Mouse (Mus musculus): ENCODE measurements around the gene Srgap2. TPM values are rescaled to one million over a fixed set of nuclear protein-coding genes. Genes with fewer than 3 reads are reported as not detected.
A peak's percentile ranks its signal among the peaks of the same experiment; 100 is the strongest.

Srgap2 gene
- polyA plus RNA-seq, 1 experiment from 2014 or later: 3.1 TPM

- Histone ChIP-seq H3K9ac (ENCODE audit: low read depth, low read length) (no peak overlapping the region), H3K9me3 (ENCODE audit: control insufficient read depth) (no peaks in the 10 kb centered on the region), H3K4me3 (ENCODE audit: low read depth, low read length) (no peak overlapping the region), H3K27ac (ENCODE audit: low read depth, low read length) (no peak overlapping the region), H3K27me3 (replicated peaks; ENCODE audit: control insufficient read depth, insufficient read depth, low read length) (no peaks in the 10 kb centered on the region), H3K4me1 (replicated peaks; ENCODE audit: control insufficient read depth, insufficient read depth, low read length) (no peaks in the 10 kb centered on the region), H3K4me2 (replicated peaks; ENCODE audit: low read depth) (no peak overlapping the region), H3K36me3 (ENCODE audit: control insufficient read depth, insufficient read depth) (peaks cover 7% of the 10 kb centered on the region; the same call in 1 of the 2 replicates)
- no peak for ATAC-seq
- 85% methylated on average over 6 of the region's 6 CpGs for WGBS
- TF ChIP-seq CTCF (IDR thresholded peaks at IDR 0.05; ENCODE audit: low read depth): no peak
These were observed 238.2 kb downstream of the Srgap2 start for GRCm38 (mm10) chr1:131288938-131289337.

GRCm38 (mm10) chr1:131287267-131287666 lies 239.9 kb downstream of the Srgap2 start:
- H3K4me1 ChIP-seq (replicated peaks; ENCODE audit: control insufficient read depth, insufficient read depth, low read length): 0 out of 2 replicates have a peak, but pooled peaks cover under 1% of the 10 kb centered on the region
- WGBS: 67% methylated on average over 2 of the region's 2 CpGs
- no peaks in the 10 kb centered on the region for H3K9me3 ChIP-seq (ENCODE audit: control insufficient read depth)
- no peak overlapping the region for H3K27ac ChIP-seq (ENCODE audit: low read depth, low read length)
- H3K4me2 ChIP-seq (replicated peaks; ENCODE audit: low read depth): no peak overlapping the region
- H3K36me3 ChIP-seq (ENCODE audit: control insufficient read depth, insufficient read depth): peaks cover 7% of the 10 kb centered on the region; the same call in 1 of the 2 replicates
- no peak for ATAC-seq
- no peak overlapping the region for H3K4me3 ChIP-seq (ENCODE audit: low read depth, low read length)
- no peak for TF ChIP-seq CTCF (IDR thresholded peaks at IDR 0.05; ENCODE audit: low read depth)
- H3K27me3 ChIP-seq (replicated peaks; ENCODE audit: control insufficient read depth, insufficient read depth, low read length): no peaks in the 10 kb centered on the region
- no peak overlapping the region for H3K9ac ChIP-seq (ENCODE audit: low read depth, low read length)

GRCm38 (mm10) chr1:131286803-131287202 lies 240.3 kb downstream of the Srgap2 start:
- no peaks in the 10 kb centered on the region for H3K9me3 ChIP-seq (ENCODE audit: control insufficient read depth)
- no peaks in the 10 kb centered on the region for H3K27me3 ChIP-seq (replicated peaks; ENCODE audit: control insufficient read depth, insufficient read depth, low read length)
- H3K27ac ChIP-seq (ENCODE audit: low read depth, low read length): no peak overlapping the region
- no peak for ATAC-seq
- TF ChIP-seq CTCF (IDR thresholded peaks at IDR 0.05; ENCODE audit: low read depth): no peak
- H3K4me3 ChIP-seq (ENCODE audit: low read depth, low read length): no peak overlapping the region
- H3K4me1 ChIP-seq (replicated peaks; ENCODE audit: control insufficient read depth, insufficient read depth, low read length): 0 out of 2 replicates have a peak, but pooled peaks cover 5% of the 10 kb centered on the region
- no peak overlapping the region for H3K9ac ChIP-seq (ENCODE audit: low read depth, low read length)
- peaks cover 7% of the 10 kb centered on the region; the same call in 1 of the 2 replicates for H3K36me3 ChIP-seq (ENCODE audit: control insufficient read depth, insufficient read depth)
- WGBS: 70% methylated on average over 5 of the region's 5 CpGs
- no peak overlapping the region for H3K4me2 ChIP-seq (replicated peaks; ENCODE audit: low read depth)

GRCm38 (mm10) chr1:131284616-131285015 lies 242.5 kb downstream of the Srgap2 start:
- no peak overlapping the region for H3K9ac ChIP-seq (ENCODE audit: low read depth, low read length)
- no peaks in the 10 kb centered on the region for H3K9me3 ChIP-seq (ENCODE audit: control insufficient read depth)
- no peak for ATAC-seq
- 69% methylated on average over 4 of the region's 4 CpGs for WGBS
- H3K27ac ChIP-seq (ENCODE audit: low read depth, low read length): no peak overlapping the region
- H3K4me2 ChIP-seq (replicated peaks; ENCODE audit: low read depth): no peak overlapping the region
- no peak overlapping the region for H3K4me3 ChIP-seq (ENCODE audit: low read depth, low read length)
- H3K4me1 ChIP-seq (replicated peaks; ENCODE audit: control insufficient read depth, insufficient read depth, low read length): 0 out of 2 replicates have a peak, but pooled peaks cover 5% of the 10 kb centered on the region
- H3K27me3 ChIP-seq (replicated peaks; ENCODE audit: control insufficient read depth, insufficient read depth, low read length): no peaks in the 10 kb centered on the region
- H3K36me3 ChIP-seq (ENCODE audit: control insufficient read depth, insufficient read depth): no peaks in the 10 kb centered on the region; the same call in 1 of the 2 replicates
- TF ChIP-seq CTCF (IDR thresholded peaks at IDR 0.05; ENCODE audit: low read depth): no peak

GRCm38 (mm10) chr1:131284167-131284566 lies 243.0 kb downstream of the Srgap2 start:
- Histone ChIP-seq H3K4me3 (ENCODE audit: low read depth, low read length) (no peak overlapping the region), H3K36me3 (ENCODE audit: control insufficient read depth, insufficient read depth) (no peaks in the 10 kb centered on the region; the same call in 1 of the 2 replicates), H3K27me3 (replicated peaks; ENCODE audit: control insufficient read depth, insufficient read depth, low read length) (no peaks in the 10 kb centered on the region), H3K4me1 (replicated peaks; ENCODE audit: control insufficient read depth, insufficient read depth, low read length) (0 out of 2 replicates have a peak, but pooled peaks cover 5% of the 10 kb centered on the region), H3K9ac (ENCODE audit: low read depth, low read length) (no peak overlapping the region), H3K4me2 (replicated peaks; ENCODE audit: low read depth) (no peak overlapping the region), H3K27ac (ENCODE audit: low read depth, low read length) (no peak overlapping the region), H3K9me3 (ENCODE audit: control insufficient read depth) (no peaks in the 10 kb centered on the region)
- ATAC-seq: no peak
- 76% methylated on average over 1 of the region's 1 CpGs for WGBS
- no peak for TF ChIP-seq CTCF (IDR thresholded peaks at IDR 0.05; ENCODE audit: low read depth)

GRCm38 (mm10) chr1:131281731-131282130 lies 245.4 kb downstream of the Srgap2 start:
- Histone ChIP-seq H3K4me3 (ENCODE audit: low read depth, low read length) (no peak overlapping the region), H3K36me3 (ENCODE audit: control insufficient read depth, insufficient read depth) (no peaks in the 10 kb centered on the region), H3K27ac (ENCODE audit: low read depth, low read length) (no peak overlapping the region), H3K9me3 (ENCODE audit: control insufficient read depth) (no peaks in the 10 kb centered on the region), H3K4me1 (replicated peaks; ENCODE audit: control insufficient read depth, insufficient read depth, low read length) (peaks cover 8% of the 10 kb centered on the region; the same call in 1 of the 2 replicates), H3K4me2 (replicated peaks; ENCODE audit: low read depth) (no peak overlapping the region), H3K9ac (ENCODE audit: low read depth, low read length) (no peak overlapping the region), H3K27me3 (replicated peaks; ENCODE audit: control insufficient read depth, insufficient read depth, low read length) (no peaks in the 10 kb centered on the region)
- no peak for TF ChIP-seq CTCF (IDR thresholded peaks at IDR 0.05; ENCODE audit: low read depth)
- peak; percentile 37 for ATAC-seq
- 30% methylated on average over 4 of the region's 4 CpGs for WGBS

Measured in intestine, postnatal 0 days (tissue).